Mouse (Mus musculus) embryonic fibroblast, embryonic 13.5 days (primary cell): ENCODE measurements around the gene Pla2g15. TPM values are rescaled to one million over a fixed set of nuclear protein-coding genes. Genes with fewer than 3 reads are reported as not detected.

ENCODE experiments used
- H3K27ac ChIP-seq: 2 replicates; pipeline ENCODE4 v1.5.1; 2012; ENCODE audit warnings: low read length, control low read depth, inconsistent platforms; ENCODE audit not compliant: insufficient read depth
- H3K4me1 ChIP-seq: 2 replicates; pipeline ENCODE4 v1.6.1; 2011; ENCODE audit warnings: low read length; ENCODE audit not compliant: control insufficient read depth, insufficient read depth
- H3K4me3 ChIP-seq: 2 replicates; pipeline ENCODE4 v1.5.1; 2011; ENCODE audit warnings: mild to moderate bottlenecking, control low read depth, low read length; ENCODE audit not compliant: insufficient read depth
- CTCF ChIP-seq: IDR thresholded peaks from 2 replicates; pipeline ENCODE4 v1.5.1; 2011; ENCODE audit warnings: mild to moderate bottlenecking, control low read depth, low read length, moderate library complexity, borderline replicate concordance; ENCODE audit not compliant: insufficient read depth
- POLR2A ChIP-seq: IDR thresholded peaks from 2 replicates; pipeline ENCODE4 v1.6.1; 2011; ENCODE audit warnings: low read depth, mild to moderate bottlenecking, control low read depth, low read length, moderate library complexity
- polyA plus RNA-seq: library from polyadenylated mRNA; stranded (reverse); fragments of >200 nt; gene quantifications from 2 replicates; pipeline ENCODE4 v1.2.4, GENCODE M21; 2011; ENCODE audit warnings: low read depth; ENCODE audit not compliant: missing spikeins, insufficient read length

Gene Pla2g15
- polyA plus RNA-seq, 1 experiment = 30.0 TPM

DNA sequence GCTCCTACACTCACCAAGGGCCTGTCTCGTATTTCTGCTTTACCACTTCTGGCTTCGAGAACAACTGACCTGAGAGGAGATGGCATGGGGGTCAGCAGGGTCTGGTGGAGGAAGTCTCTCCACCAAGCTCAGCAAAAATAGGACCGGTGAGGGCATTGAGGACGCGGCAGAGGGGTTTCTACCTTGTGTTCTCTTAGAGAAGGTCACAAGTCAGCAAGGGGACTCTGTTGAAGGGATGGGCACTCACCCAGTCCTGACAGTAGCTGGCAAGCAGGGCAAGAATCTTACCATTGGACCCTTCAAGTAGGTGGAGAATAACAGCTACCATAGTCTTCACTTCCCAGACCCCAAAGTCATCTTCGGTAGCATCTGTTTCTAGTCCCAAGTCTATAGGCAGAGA is 16.3 kb upstream of the Pla2g15 start:
- H3K4me3 ChIP-seq = no peak overlapping the region

DNA sequence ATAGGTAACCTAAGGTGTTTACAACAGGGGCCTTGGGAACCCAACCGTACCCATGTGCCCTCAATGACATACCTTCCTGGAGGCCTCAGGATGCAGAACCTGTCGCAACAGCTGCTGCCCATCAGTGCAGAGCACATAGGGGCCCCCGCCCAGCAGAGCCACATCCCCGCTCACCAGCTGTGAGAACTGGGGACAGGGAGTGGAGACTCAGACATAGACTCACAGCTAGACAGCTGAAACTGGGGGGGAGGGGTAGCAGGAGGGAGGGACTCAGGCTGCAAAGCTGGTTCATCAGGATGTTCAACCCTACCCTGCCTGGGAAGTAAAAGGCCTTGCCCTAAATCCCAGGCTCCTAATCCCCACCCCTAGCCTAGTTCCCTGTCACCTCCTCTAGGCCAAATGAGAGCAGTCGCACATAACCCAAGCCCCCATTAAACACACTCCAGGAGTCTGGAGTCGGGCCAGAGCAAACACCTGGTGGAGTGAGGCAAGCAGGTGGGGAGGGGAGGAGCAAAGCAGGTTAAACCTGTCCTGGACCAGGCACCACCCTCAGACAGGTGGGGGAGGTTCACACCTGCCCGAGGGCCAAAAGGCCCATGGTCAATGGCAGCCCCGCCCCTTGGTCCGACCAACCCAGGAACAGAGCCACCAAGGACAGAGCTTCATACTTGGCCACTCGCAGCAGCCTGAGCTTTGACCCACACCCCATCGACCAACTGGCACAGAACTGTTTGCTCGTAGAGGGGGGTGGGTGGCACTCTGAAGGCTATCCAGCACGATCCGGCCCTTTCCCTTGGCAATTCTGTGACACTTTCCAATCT is 15.2 kb upstream of the Pla2g15 start:
- H3K4me1 ChIP-seq = no peaks in the 10 kb centered on the region
- TF ChIP-seq CTCF = no peak
- no peak for TF ChIP-seq POLR2A
- H3K27ac ChIP-seq = no peak overlapping the region
- no peak overlapping the region for H3K4me3 ChIP-seq

More for the DNA sequence above, 16.3 kb upstream of the Pla2g15 start:
- TF ChIP-seq CTCF (no peak), POLR2A (no peak)
- no peak overlapping the region for H3K27ac ChIP-seq
- H3K4me1 ChIP-seq = no peaks in the 10 kb centered on the region

DNA sequence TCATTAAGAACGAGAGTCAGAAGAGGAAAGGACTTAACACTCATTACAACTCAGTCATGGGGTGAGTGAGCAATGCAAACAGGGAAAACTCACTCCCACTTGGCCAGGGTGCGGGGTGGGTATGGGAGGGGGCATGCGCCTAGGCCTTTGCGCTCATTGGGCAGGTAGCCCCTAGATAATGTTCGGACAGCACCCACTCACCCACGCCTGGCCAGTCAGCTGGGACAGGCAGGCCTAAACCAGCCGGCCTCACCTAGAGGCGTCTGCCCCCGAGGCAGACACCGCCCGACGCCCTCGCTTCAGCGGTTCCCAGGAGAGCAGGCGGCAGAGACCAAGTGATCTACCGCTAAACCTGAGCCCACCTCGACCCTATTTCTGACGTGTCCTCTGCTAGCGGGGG is 14.5 kb upstream of the Pla2g15 start:
- TF ChIP-seq CTCF = no peak
- TF ChIP-seq POLR2A = no peak
- Histone ChIP-seq H3K4me3 (peak overlapping the region; percentile 30; the same call in 1 of the 2 replicates), H3K27ac (no peak overlapping the region), H3K4me1 (no peaks in the 10 kb centered on the region)

DNA sequence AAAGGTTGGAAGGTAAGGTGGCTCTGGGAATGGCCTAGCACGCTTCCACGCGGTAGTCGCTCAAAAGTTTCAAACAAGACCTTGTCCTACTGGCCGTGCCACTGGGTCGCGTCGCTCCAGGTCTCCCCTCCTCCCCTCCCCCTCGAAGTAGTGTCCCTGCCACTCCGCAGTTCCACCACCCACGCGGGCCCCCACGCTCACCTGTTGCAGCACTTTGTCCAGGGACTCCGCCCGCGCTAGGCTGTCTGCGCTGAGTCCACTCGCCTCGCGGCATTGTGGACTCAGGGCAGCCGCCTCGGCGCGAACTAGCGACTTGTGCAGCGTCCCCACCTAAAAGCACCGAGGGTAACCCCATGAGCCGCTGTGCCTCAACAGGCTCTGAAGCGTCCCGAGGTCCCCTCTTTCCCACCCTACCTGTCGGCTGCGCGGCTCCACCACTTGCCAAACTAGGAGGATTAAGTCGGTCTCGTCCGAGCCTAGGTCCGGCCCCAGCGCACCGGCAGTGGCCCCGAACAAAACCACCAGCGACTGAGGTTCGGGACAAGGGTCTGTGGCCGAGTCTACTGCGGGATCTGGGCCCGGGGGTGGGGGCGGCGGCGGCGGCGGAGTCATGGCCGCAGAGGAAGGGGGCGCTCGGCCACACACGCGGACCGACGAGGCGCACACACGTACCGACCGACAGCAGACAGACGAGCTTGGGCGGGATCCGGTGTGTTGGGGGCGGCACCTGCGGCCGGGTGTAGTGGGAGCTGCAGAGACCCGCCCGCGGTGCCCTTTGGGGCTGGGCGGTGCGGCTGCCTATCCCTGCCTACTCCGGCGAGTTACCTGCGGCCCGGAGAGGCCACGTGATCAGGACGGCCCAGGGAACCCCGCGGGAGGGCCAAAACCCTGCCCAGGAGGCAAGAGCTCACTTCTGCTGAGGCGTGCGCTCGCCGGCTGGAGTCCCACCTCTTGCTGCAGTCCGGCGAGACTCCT is 13.8 kb upstream of the Pla2g15 start, which contains the start of gene Esrp2:
Esrp2 (minus strand) TSS at position 819 of the 975 bp plus-strand sequence.
- Histone ChIP-seq H3K4me1 (no peaks in the 10 kb centered on the region), H3K4me3 (peak within 1 kb of the TSS; percentile 71), H3K27ac (peak within 1 kb of the TSS; percentile 51)
- TF ChIP-seq POLR2A (no peak; the same call in none of the 2 replicates), CTCF (no peak)

DNA sequence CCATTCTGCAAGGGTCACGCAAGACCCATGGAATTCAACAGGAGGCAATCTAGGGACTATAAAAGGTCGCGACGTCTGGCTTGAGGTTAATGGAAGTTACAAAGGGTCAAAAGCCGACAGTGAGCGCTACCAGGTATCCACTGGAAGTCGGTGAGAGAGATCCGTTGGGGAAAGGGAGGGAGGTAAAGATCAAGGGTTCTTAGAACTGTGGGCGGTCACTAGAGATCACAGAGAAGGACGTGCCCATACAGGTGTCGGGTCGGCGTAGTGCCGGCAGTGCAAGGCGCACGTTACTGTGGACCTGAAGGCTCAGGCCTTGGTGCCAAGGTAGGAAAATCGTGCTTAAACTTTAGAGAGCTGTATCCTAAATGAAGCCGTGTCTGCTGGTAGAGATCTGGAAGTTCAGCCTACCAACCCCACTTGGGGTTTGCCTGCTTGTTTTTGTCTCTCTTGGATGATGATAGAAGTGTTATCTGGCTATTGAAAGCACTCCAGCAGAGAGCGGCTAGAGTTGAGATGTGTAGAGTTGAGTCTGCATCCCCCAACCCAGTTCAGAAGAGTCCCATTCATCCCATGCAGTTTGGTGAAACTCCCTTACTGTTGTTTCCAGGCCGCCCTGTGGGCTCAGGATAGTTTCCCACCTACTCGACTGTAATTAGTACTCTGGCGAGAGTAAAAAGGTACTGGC is 12.8 kb upstream of the Pla2g15 start:
- Histone ChIP-seq H3K4me3 (peak overlapping the region; percentile 71), H3K27ac (peak overlapping the region; percentile 51), H3K4me1 (no peaks in the 10 kb centered on the region)
- TF ChIP-seq CTCF (no peak), POLR2A (no peak)

DNA sequence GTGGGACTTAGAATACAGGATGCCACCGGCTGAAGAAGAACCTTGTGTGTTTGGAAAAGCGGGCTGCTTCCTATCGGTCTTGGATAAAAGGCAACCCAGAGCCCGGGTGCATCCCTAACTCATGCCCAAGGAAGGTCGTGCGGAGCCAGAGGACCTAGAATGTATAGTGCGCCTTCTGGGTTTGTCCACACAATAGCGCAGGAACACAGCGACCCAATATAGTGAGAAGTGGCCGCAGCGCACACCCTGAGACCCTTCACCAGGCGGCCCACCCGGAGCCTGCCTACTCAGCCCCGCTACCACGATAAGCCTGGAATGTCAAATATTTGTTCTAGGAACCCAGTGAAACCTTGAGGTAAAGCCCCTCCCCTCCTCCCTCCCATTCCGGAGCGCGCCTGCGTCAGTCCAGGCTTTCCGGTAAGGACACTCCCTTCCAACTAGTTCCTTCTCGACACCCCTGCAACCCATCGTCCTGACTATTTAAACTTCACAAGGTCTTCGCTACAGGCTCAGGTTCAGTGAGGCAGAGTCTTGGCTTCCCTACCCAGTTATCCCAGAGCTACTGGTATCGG is 12.2 kb upstream of the Pla2g15 start:
- peak overlapping the region; percentile 77 for H3K27ac ChIP-seq
- peak overlapping the region; percentile 71 for H3K4me3 ChIP-seq
- TF ChIP-seq CTCF (no peak), POLR2A (peak; percentile 97)
- no peaks in the 10 kb centered on the region for H3K4me1 ChIP-seq

DNA sequence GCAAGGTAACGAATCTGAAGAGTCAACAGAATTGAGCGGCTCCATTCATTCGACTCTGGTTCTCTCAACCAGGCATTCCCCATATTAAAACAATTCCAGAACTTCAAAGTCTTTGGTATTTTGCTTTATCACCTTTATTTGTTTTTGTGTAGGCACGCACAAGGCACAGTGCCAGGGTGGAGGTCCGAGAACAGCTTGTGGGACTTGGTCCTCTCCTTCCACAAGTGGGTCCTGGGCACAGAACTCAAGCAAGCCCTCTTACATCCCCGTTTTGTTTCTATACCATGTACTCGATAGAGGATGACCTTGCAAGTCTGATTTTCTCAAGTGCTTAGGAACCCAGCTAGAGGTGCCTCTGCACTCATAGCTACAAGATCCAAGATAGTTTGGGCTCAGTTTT is 11.6 kb upstream of the Pla2g15 start:
- peak overlapping the region; percentile 71 for H3K4me3 ChIP-seq
- no peaks in the 10 kb centered on the region for H3K4me1 ChIP-seq
- TF ChIP-seq POLR2A = no peak; the same call in 1 of the 2 replicates
- no peak for TF ChIP-seq CTCF
- H3K27ac ChIP-seq = peak overlapping the region; percentile 77

DNA sequence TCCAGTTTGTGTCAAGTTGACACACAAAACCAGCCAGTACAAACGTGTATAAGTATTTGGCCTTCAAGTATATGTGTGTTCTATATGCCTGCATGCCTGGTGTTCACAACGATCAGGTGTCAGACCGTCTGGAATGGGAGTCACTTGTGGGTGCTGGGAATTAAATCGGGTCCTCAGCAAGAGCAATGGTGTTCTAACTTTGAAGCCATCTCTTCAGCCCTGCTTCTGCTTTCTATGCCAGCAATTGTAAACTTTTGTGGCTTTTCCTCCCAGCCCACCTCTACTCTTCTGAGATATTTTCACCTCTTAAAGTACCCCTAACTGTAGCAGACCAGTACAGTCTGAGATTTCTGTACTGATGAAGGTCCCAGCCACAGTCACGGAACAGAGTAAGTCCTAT is 10.0 kb upstream of the Pla2g15 start:
- Histone ChIP-seq H3K4me3 (no peak overlapping the region), H3K4me1 (no peaks in the 10 kb centered on the region), H3K27ac (no peak overlapping the region)
- TF ChIP-seq CTCF (no peak), POLR2A (no peak)

DNA sequence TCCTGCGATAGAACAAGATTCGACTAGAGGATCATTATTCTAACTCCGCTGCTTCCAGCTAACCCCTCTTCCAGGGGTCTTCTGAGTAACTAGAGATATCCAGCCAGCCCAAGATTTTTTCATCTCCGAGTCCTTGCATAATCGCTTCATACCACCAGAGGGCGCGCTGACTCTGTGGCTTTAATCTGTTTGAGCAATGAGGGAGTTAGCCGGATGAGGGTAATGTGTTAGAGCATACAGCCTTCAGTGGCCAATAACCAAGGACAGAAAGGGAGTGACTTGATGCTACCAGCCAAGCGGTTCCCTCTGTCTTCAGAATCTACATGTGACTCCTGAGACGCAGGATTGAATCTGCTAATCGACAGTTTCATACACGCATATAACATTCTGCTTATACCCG is 9.4 kb upstream of the Pla2g15 start:
- H3K4me3 ChIP-seq = no peak overlapping the region
- peak; percentile 58; the same call in 1 of the 2 replicates for TF ChIP-seq CTCF
- no peak for TF ChIP-seq POLR2A
- no peak overlapping the region for H3K27ac ChIP-seq
- no peaks in the 10 kb centered on the region for H3K4me1 ChIP-seq
